Mouse (Mus musculus) bone marrow macrophage, adult 2 months (primary cell): ENCODE results near the gene Syn1.

ENCODE experiments used
- CTCF ChIP-seq: IDR thresholded peaks from 2 replicates; pipeline ENCODE4 v1.5.1; 2012; ENCODE audit warnings: low read depth, mild to moderate bottlenecking, low read length, moderate library complexity
- POLR2A ChIP-seq: IDR thresholded peaks from 2 replicates; pipeline ENCODE4 v1.6.1; 2012; ENCODE audit warnings: mild to moderate bottlenecking, low read depth, low read length, borderline replicate concordance

DNA sequence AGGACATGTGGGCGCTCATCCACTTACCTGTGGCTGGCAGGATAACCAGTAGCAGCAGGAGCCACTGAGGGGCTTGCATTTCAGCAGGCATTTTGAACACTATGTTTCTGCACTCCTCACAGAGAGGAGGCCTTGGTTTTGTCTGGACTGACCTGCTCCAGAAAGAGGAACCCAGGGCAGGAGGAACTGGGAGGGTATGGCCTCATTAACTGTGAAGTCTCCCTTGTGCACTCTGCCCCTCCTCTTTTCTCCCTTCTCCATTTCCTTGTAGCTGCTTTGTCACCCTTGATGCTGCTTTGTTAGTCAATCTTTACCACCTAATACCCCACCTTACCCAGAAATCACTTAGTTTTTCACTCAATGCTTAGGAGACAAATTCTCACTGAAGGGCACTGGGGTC, 10.6 kb upstream of the Syn1 start, which contains the start of gene Cfp:
- TF ChIP-seq CTCF (no peak), POLR2A (no peak)
